Mouse (Mus musculus): ENCODE measurements around the gene Vkorc1.

GRCm38 (mm10) chr7:127896384-127896783, 967 bp upstream of the Vkorc1 start:
- TF ChIP-seq CTCF (IDR thresholded peaks at IDR 0.05; ENCODE audit: low read depth, low read length) (peak; percentile 92), POLR2A (IDR thresholded peaks at IDR 0.05; ENCODE audit: insufficient read depth, low read length) (no peak)
